Mouse (Mus musculus) intestine, embryonic 14.5 days (tissue): Measurements from ENCODE around the gene Trim24. TPM values are rescaled to one million over a fixed set of nuclear protein-coding genes. Genes with fewer than 3 reads are reported as not detected.

Experiments
- ATAC-seq: fragments of 200-750 bp; cut with Nextera tagmentation; replicated peaks from 2 replicates; pipeline ENCODE4 v1.8.0; 2017; ENCODE audit warnings: low read depth, moderate number of reproducible peaks, moderate TSS enrichment, moderate library complexity; ENCODE audit not compliant: low FRiP score, low TSS enrichment
- DNase-seq: peaks from one replicate; pipeline ENCODE4 v3.0.0-alpha.2; 2018; ENCODE audit warnings: low spot score
- H3K27ac ChIP-seq: fragments of 300-500 bp; sonication (generic); 2 replicates; pipeline ENCODE4 v1.5.1; 2014; ENCODE audit warnings: low read depth, mild to moderate bottlenecking, control low read depth
- H3K27me3 ChIP-seq: fragments of 300-500 bp; sonication (generic); replicated peaks from 2 replicates; pipeline ENCODE4 v1.6.1; 2014; ENCODE audit warnings: low read length, control low read depth; ENCODE audit not compliant: control insufficient read depth, insufficient read depth
- H3K36me3 ChIP-seq: fragments of 300-500 bp; sonication (generic); 2 replicates; pipeline ENCODE4 v1.6.1; 2014; ENCODE audit warnings: low read length, control low read depth; ENCODE audit not compliant: control insufficient read depth, insufficient read depth
- H3K4me1 ChIP-seq: fragments of 300-500 bp; sonication (generic); replicated peaks from 2 replicates; pipeline ENCODE4 v1.6.1; 2014; ENCODE audit warnings: low read length, control low read depth, mixed read lengths; ENCODE audit not compliant: control insufficient read depth, insufficient read depth
- H3K4me2 ChIP-seq: fragments of 300-500 bp; sonication (generic); 2 replicates; pipeline ENCODE4 v1.6.1; 2014; ENCODE audit warnings: low read length
- H3K4me3 ChIP-seq: fragments of 300-500 bp; sonication (generic); 2 replicates; pipeline ENCODE4 v1.5.1; 2014; ENCODE audit warnings: low read depth, low read length, control low read depth, mixed read lengths
- H3K9ac ChIP-seq: fragments of 300-500 bp; sonication (generic); 2 replicates; pipeline ENCODE4 v1.6.1; 2014; ENCODE audit warnings: mild to moderate bottlenecking, low read length
- H3K9me3 ChIP-seq: fragments of 300-500 bp; sonication (generic); 2 replicates; pipeline ENCODE4 v1.6.1; 2016; ENCODE audit warnings: low read length, control low read depth; ENCODE audit not compliant: control insufficient read depth
- WGBS: fragments of 180-500 bp; shearing (Covaris S2); extraction: QIAGEN DNeasy Blood & Tissue Kit; methylation state at CpG from one replicate; pipeline ENCODE4 v1.1.7; 2014; 5-methylcytosine and 5-hydroxymethylcytosine counted together
- polyA plus RNA-seq: library from polyadenylated mRNA; unstranded; fragments of >200 nt; fragmentation: Nextera tagmentation; extraction: Ambion mirVana; gene quantifications from 2 replicates; pipeline ENCODE4 v1.2.1, GENCODE M21; 2014

Trim24 gene
- polyA plus RNA-seq, 1 experiment from 2014 or later, result 19.6 TPM

DNA sequence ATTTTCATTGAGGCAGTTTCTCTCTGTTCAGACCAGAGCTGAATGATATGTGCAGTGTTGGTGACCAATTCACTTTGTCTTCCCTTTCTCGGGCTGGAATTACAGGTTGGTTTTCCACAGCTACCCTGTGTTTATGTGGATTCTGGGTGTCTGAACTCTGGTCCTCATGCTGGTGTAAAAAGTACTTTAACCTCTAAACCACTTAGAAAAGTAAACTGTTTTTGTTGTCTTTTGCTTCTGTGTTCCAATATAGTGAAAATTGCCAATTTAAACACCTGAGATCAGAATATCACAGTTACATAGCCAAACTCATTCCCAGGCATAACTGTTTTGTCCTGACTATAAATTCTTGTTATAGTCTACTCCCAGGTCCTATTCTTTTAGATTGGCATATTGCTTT is 56.1 kb downstream of the Trim24 start:
- Histone ChIP-seq H3K27me3 (no peaks in the 10 kb centered on the region), H3K27ac (no peak overlapping the region), H3K4me3 (no peak overlapping the region), H3K9ac (no peak overlapping the region), H3K36me3 (peaks cover 36% of the 10 kb centered on the region), H3K9me3 (no peaks in the 10 kb centered on the region), H3K4me1 (no peaks in the 10 kb centered on the region), H3K4me2 (no peak overlapping the region)
- 92% methylated on average over 1 of the region's 1 CpGs for WGBS
- no peak for ATAC-seq
- DNase-seq, result no peak

DNA sequence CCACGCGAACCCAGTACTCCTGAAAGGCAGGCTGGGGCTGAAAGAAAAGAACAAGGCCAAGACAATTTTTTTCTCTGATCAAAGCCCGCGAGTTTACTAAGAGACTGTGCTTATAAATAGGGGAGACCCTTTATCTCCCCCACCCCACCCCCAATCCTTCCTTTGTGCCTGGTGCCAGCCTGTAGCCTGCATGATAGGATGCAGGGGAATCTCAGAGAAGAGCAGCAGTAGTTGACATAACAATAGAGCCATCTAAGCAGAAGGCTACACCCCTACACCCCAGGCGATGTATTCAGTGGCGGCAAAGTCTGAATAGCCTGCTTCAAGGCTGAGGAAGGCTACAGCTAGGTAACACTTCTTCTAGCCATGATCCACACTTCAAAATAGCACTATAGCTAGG is 65.9 kb downstream of the Trim24 start:
- DNase-seq (no peak), ATAC-seq (no peak)
- H3K9me3 ChIP-seq, result no peaks in the 10 kb centered on the region
- no peak overlapping the region for H3K9ac ChIP-seq
- H3K36me3 ChIP-seq, result peaks cover 23% of the 10 kb centered on the region
- 68% methylated on average over 6 of the region's 6 CpGs for WGBS
- H3K4me2 ChIP-seq, result no peak overlapping the region
- no peak overlapping the region for H3K4me3 ChIP-seq
- H3K4me1 ChIP-seq, result no peaks in the 10 kb centered on the region
- no peak overlapping the region for H3K27ac ChIP-seq
- no peaks in the 10 kb centered on the region for H3K27me3 ChIP-seq

DNA sequence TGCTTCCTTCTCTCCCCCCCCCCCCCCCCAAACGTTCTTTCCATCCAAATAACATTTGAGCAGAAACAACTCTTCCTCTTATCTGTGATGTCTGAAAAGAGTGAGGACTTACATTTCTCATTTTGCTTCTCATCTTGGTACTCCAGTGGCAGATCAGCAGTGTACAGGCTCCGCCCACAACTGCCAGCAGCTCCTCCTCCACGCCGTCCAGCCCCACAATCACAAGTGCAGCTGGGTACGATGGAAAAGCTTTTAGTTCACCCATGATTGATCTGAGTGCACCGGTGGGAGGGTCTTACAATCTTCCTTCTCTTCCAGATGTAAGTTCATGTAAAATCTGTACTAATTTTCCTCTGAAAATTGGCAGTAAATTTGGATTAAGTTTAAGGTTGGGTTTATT is 80.7 kb downstream of the Trim24 start:
- peaks cover 76% of the 10 kb centered on the region for H3K36me3 ChIP-seq
- H3K4me2 ChIP-seq, result no peak overlapping the region
- H3K27ac ChIP-seq, result no peak overlapping the region
- H3K4me3 ChIP-seq, result no peak overlapping the region
- WGBS, result 89% methylated on average over 6 of the region's 6 CpGs
- no peak for ATAC-seq
- no peaks in the 10 kb centered on the region for H3K4me1 ChIP-seq
- no peaks in the 10 kb centered on the region for H3K27me3 ChIP-seq
- no peak for DNase-seq
- H3K9ac ChIP-seq, result no peak overlapping the region
- no peaks in the 10 kb centered on the region for H3K9me3 ChIP-seq

DNA sequence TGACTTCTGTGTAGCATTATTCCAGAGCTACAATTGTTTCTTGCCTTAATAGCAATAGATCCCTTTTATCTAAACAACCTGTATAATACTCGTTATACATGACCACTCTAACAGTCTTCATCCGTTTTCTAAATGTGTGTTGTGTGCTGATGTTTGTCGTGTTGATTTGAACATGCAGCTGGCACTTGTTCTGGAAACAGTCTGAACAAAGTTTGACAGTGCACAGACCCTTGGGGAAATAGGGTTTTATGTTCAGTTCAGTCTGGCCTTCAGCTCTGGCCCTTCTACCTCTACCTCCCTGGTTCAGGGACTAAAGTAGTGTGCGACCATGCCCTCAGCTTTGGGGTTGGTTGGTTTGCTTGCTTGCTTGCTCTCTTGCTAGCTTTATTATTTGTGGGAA is 96.8 kb downstream of the Trim24 start:
- peaks cover 64% of the 10 kb centered on the region for H3K36me3 ChIP-seq
- no peak overlapping the region for H3K4me3 ChIP-seq
- H3K27me3 ChIP-seq, result no peaks in the 10 kb centered on the region
- no peaks in the 10 kb centered on the region for H3K9me3 ChIP-seq
- H3K27ac ChIP-seq, result no peak overlapping the region
- ATAC-seq, result no peak
- no peak overlapping the region for H3K4me2 ChIP-seq
- H3K4me1 ChIP-seq, result no peaks in the 10 kb centered on the region
- no peak overlapping the region for H3K9ac ChIP-seq
- no peak for DNase-seq
- WGBS, result 64% methylated on average over 4 of the region's 4 CpGs

DNA sequence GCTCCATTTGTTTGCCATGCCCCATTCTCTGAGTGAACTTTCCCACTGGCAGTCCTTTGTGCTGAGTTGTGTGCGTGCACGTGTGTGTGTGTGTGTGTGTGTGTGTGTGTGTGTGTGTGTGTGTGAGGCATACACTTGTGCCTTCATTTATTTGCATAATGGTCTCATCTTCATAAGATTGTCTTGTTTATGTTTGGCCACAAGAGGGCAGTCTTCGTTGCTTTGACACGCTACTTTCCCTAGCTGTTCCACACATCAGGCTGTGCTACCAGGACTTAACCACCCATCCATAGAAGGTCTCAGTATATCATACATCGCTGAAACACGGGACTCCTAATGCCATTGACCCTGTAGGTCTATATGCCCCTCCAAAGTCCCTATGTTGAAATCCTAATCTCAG is 136.8 kb downstream of the Trim24 start:
- WGBS, result 10% methylated on average over 6 of the region's 6 CpGs
- Histone ChIP-seq H3K36me3 (no peaks in the 10 kb centered on the region), H3K4me3 (no peak overlapping the region), H3K9me3 (no peaks in the 10 kb centered on the region), H3K27ac (no peak overlapping the region), H3K9ac (no peak overlapping the region), H3K27me3 (no peaks in the 10 kb centered on the region), H3K4me2 (no peak overlapping the region), H3K4me1 (no peaks in the 10 kb centered on the region)
- DNase-seq (peak; percentile 56), ATAC-seq (no peak)

DNA sequence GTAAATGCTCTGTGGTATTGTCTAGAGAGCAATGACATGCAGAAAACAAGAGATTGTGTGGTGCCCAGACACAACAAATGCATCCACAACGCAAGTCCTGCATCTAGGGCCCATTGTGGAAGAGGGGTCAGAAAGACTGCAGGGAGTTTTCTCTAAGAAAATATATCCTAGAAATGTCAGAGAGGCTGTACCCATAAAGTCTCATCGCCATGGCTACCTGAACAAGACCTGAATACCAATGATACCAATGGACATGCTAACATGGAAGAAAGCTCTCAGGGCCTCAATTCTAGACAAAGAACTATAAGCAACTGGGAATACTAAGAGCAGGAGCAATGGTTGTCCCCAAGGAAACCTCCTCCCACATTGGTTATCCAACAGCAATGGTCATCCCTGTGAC is 142.2 kb downstream of the Trim24 start:
- Histone ChIP-seq H3K27me3 (no peaks in the 10 kb centered on the region), H3K36me3 (no peaks in the 10 kb centered on the region), H3K4me3 (no peak overlapping the region), H3K4me1 (no peaks in the 10 kb centered on the region), H3K9me3 (no peaks in the 10 kb centered on the region), H3K9ac (no peak overlapping the region), H3K27ac (no peak overlapping the region), H3K4me2 (no peak overlapping the region)
- ATAC-seq (no peak), DNase-seq (no peak)
- 90% methylated on average over 2 of the region's 2 CpGs for WGBS

Other genes with a start within 250 kb of the Trim24 start
- gene Svopl, start 176.2 kb downstream of the Trim24 start, polyA plus RNA-seq, result 0.31 and 0.51 TPM in 2 replicates
- gene Tmem213, start 238.4 kb downstream of the Trim24 start, polyA plus RNA-seq, result 0.31 TPM in 1 of 2 replicates, not detected in the other